Comparison of ENCODE assay signal across 10 mouse cellular contexts in genomic region chr8:109954486-109954948, GRCm38 (mm10). TPM values are rescaled to one million over a fixed set of nuclear protein-coding genes. Genes with fewer than 3 reads are reported as not detected.
DNase-seq lines count a peak whose midpoint lies in the region; ATAC-seq and TF ChIP-seq lines count a peak whose summit lies in the region.
"Had no signal": no experiment of that assay in that cellular context is flagged by ENCODE, and none has a peak within 500 bp of the region (broad histone marks: within the 10 kb centered on the region; RNA-seq: fewer than 3 reads in every experiment).

No protein-coding gene starts in this region.

- H3K27me3 ChIP-seq in lung, embryonic 14.5 days (ENCODE audit: insufficient read depth, low read length) = no peaks in the 10 kb centered on the region
- H3K27me3 ChIP-seq in embryonic facial prominence, embryonic 14.5 days (replicated peaks; ENCODE audit: control insufficient read depth, insufficient read depth, low read length) = no peaks in the 10 kb centered on the region
- H3K27me3 ChIP-seq in midbrain, embryonic 11.5 days (ENCODE audit: control insufficient read depth, insufficient read depth, low read length) = no peaks in the 10 kb centered on the region; the same call in 1 of the 2 replicates

- H3K36me3 ChIP-seq in lung, embryonic 14.5 days (ENCODE audit: insufficient read depth) = no peaks in the 10 kb centered on the region
- H3K36me3 ChIP-seq in embryonic facial prominence, embryonic 14.5 days (ENCODE audit: control insufficient read depth, insufficient read depth, low read length) = no peaks in the 10 kb centered on the region
- H3K36me3 ChIP-seq in midbrain, embryonic 11.5 days (ENCODE audit: control insufficient read depth, insufficient read depth, low read length) = no peaks in the 10 kb centered on the region
- H3K36me3 ChIP-seq: embryonic facial prominence, embryonic 12.5 days had no signal

- ATAC-seq in lung, embryonic 14.5 days (ENCODE audit: insufficient read depth) = no peak
- no peak; the same call in 1 of the 2 replicates for ATAC-seq in embryonic facial prominence, embryonic 14.5 days (ENCODE audit: low read depth)
- peak; percentile 71 for ATAC-seq in midbrain, embryonic 11.5 days (ENCODE audit: low FRiP score)
- no peak for ATAC-seq in megakaryocyte, adult 5-6 weeks (ENCODE audit: poor library complexity, severe bottlenecking)

- H3K9me3 ChIP-seq in lung, embryonic 14.5 days (ENCODE audit: low read depth, low read length) = no peaks in the 10 kb centered on the region
- H3K9me3 ChIP-seq in embryonic facial prominence, embryonic 14.5 days (ENCODE audit: control insufficient read depth, low read length) = no peaks in the 10 kb centered on the region
- H3K9me3 ChIP-seq in midbrain, embryonic 11.5 days (ENCODE audit: control insufficient read depth, low read length) = no peaks in the 10 kb centered on the region
- H3K9me3 ChIP-seq: embryonic facial prominence, embryonic 12.5 days had no signal

- no peak overlapping the region for H3K4me3 ChIP-seq in lung, embryonic 14.5 days (ENCODE audit: low read depth, low read length)
- no peak overlapping the region for H3K4me3 ChIP-seq in embryonic facial prominence, embryonic 14.5 days (ENCODE audit: low read depth, low read length)
- H3K4me3 ChIP-seq in midbrain, embryonic 11.5 days (ENCODE audit: low read depth, low read length) = no peak overlapping the region
- H3K4me3 ChIP-seq: embryonic facial prominence, embryonic 12.5 days had no signal

- TF ChIP-seq CTCF in lung, embryonic 14.5 days (IDR thresholded peaks at IDR 0.05; ENCODE audit: low read depth) = no peak

- H3K4me2 ChIP-seq in lung, embryonic 14.5 days = no peak overlapping the region
- H3K4me2 ChIP-seq in embryonic facial prominence, embryonic 14.5 days (ENCODE audit: low read depth, low read length) = no peak overlapping the region
- H3K4me2 ChIP-seq in midbrain, embryonic 11.5 days = no peak overlapping the region
- H3K4me2 ChIP-seq: embryonic facial prominence, embryonic 12.5 days had no signal

- peak; percentile 15 for DNase-seq in lung, embryonic 14.5 days
- no peak for DNase-seq in lung, adult 18-20 months
- DNase-seq in embryonic facial prominence, embryonic 14.5 days (ENCODE audit: low spot score) = peak; percentile 68
- DNase-seq in midbrain, embryonic 11.5 days (ENCODE audit: low spot score, missing footprints) = peak; percentile 92
- DNase-seq in right cerebral cortex, postnatal 4 days = peak; percentile 35
- DNase-seq in ovary, postnatal 10 days (ENCODE audit: low spot score) = no peak

- H3K9ac ChIP-seq in lung, embryonic 14.5 days = no peak overlapping the region
- H3K9ac ChIP-seq in embryonic facial prominence, embryonic 14.5 days (ENCODE audit: low read depth, low read length) = no peak overlapping the region
- H3K9ac ChIP-seq in midbrain, embryonic 11.5 days (ENCODE audit: low read length) = no peak overlapping the region
- H3K9ac ChIP-seq: embryonic facial prominence, embryonic 12.5 days had no signal

- H3K4me1 ChIP-seq in lung, embryonic 14.5 days (ENCODE audit: insufficient read depth) = peaks cover 7% of the 10 kb centered on the region; the same call in 1 of the 2 replicates
- H3K4me1 ChIP-seq in embryonic facial prominence, embryonic 14.5 days (ENCODE audit: control insufficient read depth, insufficient read depth, low read length) = peaks cover 9% of the 10 kb centered on the region; the same call in 1 of the 2 replicates
- peaks cover 23% of the 10 kb centered on the region for H3K4me1 ChIP-seq in midbrain, embryonic 11.5 days (ENCODE audit: control insufficient read depth, insufficient read depth, low read length)

- no peak overlapping the region for H3K27ac ChIP-seq in lung, embryonic 14.5 days (ENCODE audit: low read depth)
- H3K27ac ChIP-seq in embryonic facial prominence, embryonic 14.5 days (replicated peaks; ENCODE audit: low read depth, low read length) = no peak overlapping the region
- no peak overlapping the region for H3K27ac ChIP-seq in midbrain, embryonic 11.5 days (ENCODE audit: low read depth, low read length)
- H3K27ac ChIP-seq: embryonic facial prominence, embryonic 12.5 days had no signal

- 51% methylated on average over 13 of the region's 13 CpGs for WGBS in lung, embryonic 14.5 days
- 56% methylated on average over 13 of the region's 13 CpGs for WGBS in embryonic facial prominence, embryonic 14.5 days
- 32% methylated on average over 13 of the region's 13 CpGs for whole genome bisulfite sequencing in midbrain, embryonic 11.5 days

RNA-seq across cellular contexts. Expression of gene Marveld3, which starts 7.5 kb away (rescaled TPM):
- polyA plus RNA-seq in lung, embryonic 14.5 days (2014; fragmentation: Nextera tagmentation; extraction: Ambion mirVana) = 5.4 and 6.3 TPM in 2 replicates
- polyA plus RNA-seq in embryonic facial prominence, embryonic 14.5 days (2014; fragmentation: Nextera tagmentation; extraction: Ambion mirVana) = 1.8 and 2.1 TPM in 2 replicates
- 0.25 and 0.37 TPM in 2 replicates for polyA plus RNA-seq in midbrain, embryonic 11.5 days (2014; fragmentation: Nextera tagmentation; extraction: Ambion mirVana)
- total RNA-seq in megakaryocyte, adult 5-6 weeks (2015) = not detected in 2 replicates
- total RNA-seq in megakaryocyte, adult 5-6 weeks (2017) = not detected in 2 replicates
- total RNA-seq: layer of hippocampus, postnatal 25 days; megakaryocyte progenitor cell, adult 5-6 weeks had no signal

RNA-seq across cellular contexts. Expression of gene Tat, which starts 35.7 kb away (rescaled TPM):
- polyA plus RNA-seq in lung, embryonic 14.5 days (2014; fragmentation: Nextera tagmentation; extraction: Ambion mirVana) = not detected in 2 replicates
- 0.08 TPM in 1 of 2 replicates, not detected in the other for polyA plus RNA-seq in embryonic facial prominence, embryonic 14.5 days (2014; fragmentation: Nextera tagmentation; extraction: Ambion mirVana)
- polyA plus RNA-seq in midbrain, embryonic 11.5 days (2014; fragmentation: Nextera tagmentation; extraction: Ambion mirVana) = not detected in 2 replicates
- not detected in 2 replicates for total RNA-seq in megakaryocyte, adult 5-6 weeks (2015)
- not detected in 2 replicates for total RNA-seq in megakaryocyte, adult 5-6 weeks (2017)
- total RNA-seq: layer of hippocampus, postnatal 25 days; megakaryocyte progenitor cell, adult 5-6 weeks had no signal
- polyA plus RNA-seq: embryonic facial prominence, embryonic 12.5 days had no signal

Comparison
In these comparisons a context has a peak if more than half of its experiments do, and no peak if none do; other contexts are left out.
1. DNase-seq: peak in lung, embryonic 14.5 days (single experiment), embryonic facial prominence, embryonic 14.5 days (single experiment), midbrain, embryonic 11.5 days (single experiment) and right cerebral cortex, postnatal 4 days (single experiment); none in lung, adult 18-20 months (0 of 2) and ovary, postnatal 10 days (single experiment).